Mouse (Mus musculus) heart, adult 2 months (tissue): ENCODE data around the gene Srd5a1.

Source experiments
- CTCF ChIP-seq: fragments of 200-600 bp; IDR thresholded peaks from 2 replicates; pipeline ENCODE4 v1.8.1; 2022; ENCODE audit warnings: antibody characterized with exemption, mild to moderate bottlenecking, moderate library complexity
- POLR2A ChIP-seq: fragments of 200-500 bp; IDR thresholded peaks from 2 replicates; pipeline ENCODE4 v1.6.1; 2011; ENCODE audit warnings: mild to moderate bottlenecking, low read depth, low read length, control low read depth; ENCODE audit not compliant: insufficient read depth

- TF ChIP-seq CTCF (no peak), POLR2A (no peak)
Observed at GRCm38 (mm10) chr13:69630576-69630975, 19.3 kb upstream of the Srd5a1 start.
